Mouse (Mus musculus): ENCODE data around the gene Armcx6. TPM values are rescaled to one million over a fixed set of nuclear protein-coding genes. Genes with fewer than 3 reads are reported as not detected.
A peak's percentile ranks its signal among the peaks of the same experiment; 100 is the strongest.

Gene Armcx6
- total and polyA plus RNA-seq, 3 experiments: 0.61 to 1.1 (median 0.84) TPM

- H3K9ac ChIP-seq (ENCODE audit: low read depth, low read length): no peak overlapping the region
- H3K4me3 ChIP-seq: no peak overlapping the region
- no peak for DNase-seq
- no peaks in the 10 kb centered on the region for H3K36me3 ChIP-seq (ENCODE audit: control insufficient read depth, insufficient read depth, low read length)
- intact Hi-C loops (cut with DNase I): loop anchor here (2.0 kb wide), 1 partner anchor 22 kb away; no protein-coding TSS in a partner anchor
- TF ChIP-seq EP300 (IDR thresholded peaks at IDR 0.05; ENCODE audit: insufficient read depth, low read depth, low read length) (no peak), CTCF (IDR thresholded peaks at IDR 0.05) (no peak), POLR2A (IDR thresholded peaks at IDR 0.05; ENCODE audit: insufficient read depth, low read depth, low read length) (no peak)
- no peak overlapping the region for H3K27ac ChIP-seq
- no peaks in the 10 kb centered on the region for H3K79me2 ChIP-seq (replicated peaks; ENCODE audit: control insufficient read depth, insufficient read depth, low read length)
- H3K27me3 ChIP-seq (ENCODE audit: control insufficient read depth, insufficient read depth, low read length): no peaks in the 10 kb centered on the region
- WGBS: 30% methylated on average over 4 of the region's 4 CpGs
- H3K4me1 ChIP-seq (ENCODE audit: control insufficient read depth, insufficient read depth, low read length): no peaks in the 10 kb centered on the region; the same call in 1 of the 2 replicates
Observed at GRCm38 (mm10) chrX:134752584-134752983, 1.4 kb upstream of the Armcx6 start.

GRCm38 (mm10) chrX:134751910-134752309, 693 bp upstream of the Armcx6 start:
- DNase-seq: no peak
- no peak overlapping the region for H3K4me3 ChIP-seq
- no peaks in the 10 kb centered on the region for H3K27me3 ChIP-seq (ENCODE audit: control insufficient read depth, insufficient read depth, low read length)
- H3K79me2 ChIP-seq (replicated peaks; ENCODE audit: control insufficient read depth, insufficient read depth, low read length): no peaks in the 10 kb centered on the region
- no peak overlapping the region for H3K27ac ChIP-seq
- no peak overlapping the region for H3K9ac ChIP-seq (ENCODE audit: low read depth, low read length)
- 40% methylated on average over 2 of the region's 2 CpGs for WGBS
- TF ChIP-seq POLR2A (IDR thresholded peaks at IDR 0.05; ENCODE audit: insufficient read depth, low read depth, low read length): no peak
- no peak for TF ChIP-seq EP300 (IDR thresholded peaks at IDR 0.05; ENCODE audit: insufficient read depth, low read depth, low read length)
- TF ChIP-seq CTCF (IDR thresholded peaks at IDR 0.05): no peak
- intact Hi-C loops (cut with DNase I): loop anchor here (2.0 kb wide), 1 partner anchor 21 kb away; no protein-coding TSS in a partner anchor
- no peaks in the 10 kb centered on the region for H3K4me1 ChIP-seq (ENCODE audit: control insufficient read depth, insufficient read depth, low read length)
- no peaks in the 10 kb centered on the region for H3K36me3 ChIP-seq (ENCODE audit: control insufficient read depth, insufficient read depth, low read length)

GRCm38 (mm10) chrX:134746459-134746858, 4.8 kb downstream of the Armcx6 start:
- no peak overlapping the region for H3K9ac ChIP-seq (ENCODE audit: low read depth, low read length)
- no peaks in the 10 kb centered on the region for H3K27me3 ChIP-seq (ENCODE audit: control insufficient read depth, insufficient read depth, low read length)
- no peak overlapping the region for H3K27ac ChIP-seq
- no peaks in the 10 kb centered on the region for H3K36me3 ChIP-seq (ENCODE audit: control insufficient read depth, insufficient read depth, low read length)
- 30% methylated on average over 5 of the region's 5 CpGs for WGBS
- H3K79me2 ChIP-seq (replicated peaks; ENCODE audit: control insufficient read depth, insufficient read depth, low read length): no peaks in the 10 kb centered on the region
- TF ChIP-seq CTCF (IDR thresholded peaks at IDR 0.05): peak; percentile 72
- TF ChIP-seq POLR2A (IDR thresholded peaks at IDR 0.05; ENCODE audit: insufficient read depth, low read depth, low read length): no peak
- TF ChIP-seq EP300 (IDR thresholded peaks at IDR 0.05; ENCODE audit: insufficient read depth, low read depth, low read length): 0 out of 2 replicates have a peak, but pooled peaks have one; percentile 41
- intact Hi-C loops (cut with DNase I): loop anchor here (1.0 to 5.0 kb wide), 2 partner anchors 81 to 167 kb away; no protein-coding TSS in a partner anchor
- H3K4me1 ChIP-seq (ENCODE audit: control insufficient read depth, insufficient read depth, low read length): no peaks in the 10 kb centered on the region
- H3K4me3 ChIP-seq: no peak overlapping the region
- DNase-seq: peak in 1 of 2 experiments; percentile 12

GRCm38 (mm10) chrX:134741862-134742261, 9.4 kb downstream of the Armcx6 start:
- WGBS: 53% methylated on average over 5 of the region's 5 CpGs
- intact Hi-C loops (cut with DNase I): no loop called here

GRCm38 (mm10) chrX:134739160-134739559, 12.1 kb downstream of the Armcx6 start:
- no peaks in the 10 kb centered on the region for H3K36me3 ChIP-seq (ENCODE audit: control insufficient read depth, insufficient read depth, low read length)
- H3K27ac ChIP-seq: no peak overlapping the region
- H3K27me3 ChIP-seq (ENCODE audit: control insufficient read depth, insufficient read depth, low read length): no peaks in the 10 kb centered on the region
- intact Hi-C loops (cut with DNase I): no loop called here
- no peak for DNase-seq
- TF ChIP-seq POLR2A (IDR thresholded peaks at IDR 0.05; ENCODE audit: insufficient read depth, low read depth, low read length): no peak
- TF ChIP-seq CTCF (IDR thresholded peaks at IDR 0.05): no peak
- H3K4me3 ChIP-seq: no peak overlapping the region
- H3K79me2 ChIP-seq (replicated peaks; ENCODE audit: control insufficient read depth, insufficient read depth, low read length): no peaks in the 10 kb centered on the region
- WGBS: 47% methylated on average over 4 of the region's 4 CpGs
- no peaks in the 10 kb centered on the region for H3K4me1 ChIP-seq (ENCODE audit: control insufficient read depth, insufficient read depth, low read length)
- no peak overlapping the region for H3K9ac ChIP-seq (ENCODE audit: low read depth, low read length)

More at GRCm38 (mm10) chrX:134741862-134742261, 9.4 kb downstream of the Armcx6 start:
- no peaks in the 10 kb centered on the region for H3K27me3 ChIP-seq (ENCODE audit: control insufficient read depth, insufficient read depth, low read length)
- H3K4me3 ChIP-seq: no peak overlapping the region
- no peak for DNase-seq
- H3K36me3 ChIP-seq (ENCODE audit: control insufficient read depth, insufficient read depth, low read length): no peaks in the 10 kb centered on the region
- no peak overlapping the region for H3K9ac ChIP-seq (ENCODE audit: low read depth, low read length)
- no peak for TF ChIP-seq EP300 (IDR thresholded peaks at IDR 0.05; ENCODE audit: insufficient read depth, low read depth, low read length)
- no peak for TF ChIP-seq POLR2A (IDR thresholded peaks at IDR 0.05; ENCODE audit: insufficient read depth, low read depth, low read length)
- no peak for TF ChIP-seq CTCF (IDR thresholded peaks at IDR 0.05)
- no peaks in the 10 kb centered on the region for H3K4me1 ChIP-seq (ENCODE audit: control insufficient read depth, insufficient read depth, low read length)
- H3K27ac ChIP-seq: no peak overlapping the region
- H3K79me2 ChIP-seq (replicated peaks; ENCODE audit: control insufficient read depth, insufficient read depth, low read length): no peaks in the 10 kb centered on the region

GRCm38 (mm10) chrX:134737796-134738195, 13.4 kb downstream of the Armcx6 start:
- no peak overlapping the region for H3K4me3 ChIP-seq
- no peak overlapping the region for H3K9ac ChIP-seq (ENCODE audit: low read depth, low read length)
- 100% methylated on average over 1 of the region's 1 CpGs for WGBS
- no peaks in the 10 kb centered on the region for H3K4me1 ChIP-seq (ENCODE audit: control insufficient read depth, insufficient read depth, low read length)
- intact Hi-C loops (cut with DNase I): no loop called here
- TF ChIP-seq POLR2A (IDR thresholded peaks at IDR 0.05; ENCODE audit: insufficient read depth, low read depth, low read length) (no peak), CTCF (IDR thresholded peaks at IDR 0.05) (no peak), EP300 (IDR thresholded peaks at IDR 0.05; ENCODE audit: insufficient read depth, low read depth, low read length) (no peak)
- H3K79me2 ChIP-seq (replicated peaks; ENCODE audit: control insufficient read depth, insufficient read depth, low read length): no peaks in the 10 kb centered on the region
- DNase-seq: no peak
- no peaks in the 10 kb centered on the region for H3K27me3 ChIP-seq (ENCODE audit: control insufficient read depth, insufficient read depth, low read length)
- no peaks in the 10 kb centered on the region for H3K36me3 ChIP-seq (ENCODE audit: control insufficient read depth, insufficient read depth, low read length)
- H3K27ac ChIP-seq: no peak overlapping the region

Data from heart, adult 2 months (tissue).